Mouse (Mus musculus) spleen, adult 2 months (tissue): ENCODE measurements around the gene Clptm1l. TPM values are rescaled to one million over a fixed set of nuclear protein-coding genes. Genes with fewer than 3 reads are reported as not detected.

Experiments used
- DNase-seq, 2 experiments: peaks; one replicate each; pipeline versions ENCODE4 v3.0.0 to v3.0.0-alpha.2; 2012 to 2021; ENCODE audit warnings: low spot score in 2 of 2, low read depth in 1 of 2
- H3K27ac ChIP-seq: fragments of 200-500 bp; 2 replicates; pipeline ENCODE4 v1.5.1; 2012; ENCODE audit warnings: low read length, inconsistent platforms; ENCODE audit not compliant: insufficient read depth
- H3K27me3 ChIP-seq: fragments of 200-500 bp; 2 replicates; pipeline ENCODE4 v1.6.1; 2012; ENCODE audit warnings: mild to moderate bottlenecking, moderate library complexity, low read length, inconsistent platforms; ENCODE audit not compliant: control insufficient read depth, insufficient read depth
- H3K36me3 ChIP-seq: fragments of 200-500 bp; 2 replicates; pipeline ENCODE4 v1.6.1; 2012; ENCODE audit warnings: mild to moderate bottlenecking, low read length, inconsistent platforms; ENCODE audit not compliant: control insufficient read depth, insufficient read depth
- H3K4me1 ChIP-seq: fragments of 200-500 bp; 2 replicates; pipeline ENCODE4 v1.6.1; 2011; ENCODE audit warnings: inconsistent platforms; ENCODE audit not compliant: control insufficient read depth, insufficient read depth, insufficient read length
- H3K4me3 ChIP-seq: fragments of 200-500 bp; 2 replicates; pipeline ENCODE4 v1.5.1; 2011; ENCODE audit warnings: mild to moderate bottlenecking, inconsistent platforms; ENCODE audit not compliant: insufficient read depth, insufficient read length; ENCODE audit errors: extremely low read depth
- CTCF ChIP-seq: fragments of 200-500 bp; IDR thresholded peaks from 2 replicates; pipeline ENCODE4 v1.5.1; 2011; ENCODE audit warnings: mild to moderate bottlenecking, inconsistent platforms; ENCODE audit not compliant: insufficient read depth, insufficient read length, insufficient replicate concordance; ENCODE audit errors: extremely low read depth
- POLR2A ChIP-seq: fragments of 200-500 bp; IDR thresholded peaks from 2 replicates; pipeline ENCODE4 v1.6.1; 2011; ENCODE audit warnings: low read depth, low read length, inconsistent platforms
- WGBS: fragments of 180-500 bp; shearing (Covaris S2); methylation state at CpG from one replicate; pipeline ENCODE4 v1.1.7; 2018; 5-methylcytosine and 5-hydroxymethylcytosine counted together
- polyA plus RNA-seq: library from polyadenylated mRNA; depleted of rRNA; stranded (reverse); fragments of >200 nt; gene quantifications from 2 replicates; pipeline ENCODE4 v1.2.3, GENCODE M21; 2012; rRNA removed

Clptm1l gene
- polyA plus RNA-seq, 1 experiment, result 107 TPM

- H3K36me3 ChIP-seq, result no peaks in the 10 kb centered on the region
- TF ChIP-seq CTCF, result no peak
- DNase-seq, result no peak
- H3K27ac ChIP-seq, result no peak overlapping the region
- H3K27me3 ChIP-seq, result no peaks in the 10 kb centered on the region
- no peak overlapping the region for H3K4me3 ChIP-seq
- 63% methylated on average over 2 of the region's 2 CpGs for WGBS
- H3K4me1 ChIP-seq, result no peaks in the 10 kb centered on the region
These were observed 55.1 kb downstream of the Clptm1l start for GRCm38 (mm10) chr13:73658953-73659352.

GRCm38 (mm10) chr13:73660163-73660695 is 56.4 kb downstream of the Clptm1l start:
- Histone ChIP-seq H3K27ac (no peak overlapping the region), H3K4me3 (no peak overlapping the region), H3K36me3 (no peaks in the 10 kb centered on the region), H3K4me1 (no peaks in the 10 kb centered on the region), H3K27me3 (no peaks in the 10 kb centered on the region)
- no peak for DNase-seq
- WGBS, result 90% methylated on average over 2 of the region's 2 CpGs
- TF ChIP-seq CTCF, result no peak
- no peak for TF ChIP-seq POLR2A

Other genes starting within 250 kb of the Clptm1l start
- gene Lpcat1, start 136.8 kb upstream of the Clptm1l start, polyA plus RNA-seq, result 64.9 and 81.3 TPM in 2 replicates
- 0.49 and 0.56 TPM in 2 replicates for gene Slc6a3, start 67.3 kb upstream of the Clptm1l start, polyA plus RNA-seq
- gene Tert, start 22.9 kb downstream of the Clptm1l start, polyA plus RNA-seq, result 3.4 and 3.9 TPM in 2 replicates
- 0.42 TPM in 1 of 2 replicates, not detected in the other for gene Slc6a18, start 74.0 kb downstream of the Clptm1l start, polyA plus RNA-seq
- 0.28 and 0.44 TPM in 2 replicates for gene Slc6a19, start 100.9 kb downstream of the Clptm1l start, polyA plus RNA-seq
- gene Slc12a7, start 129.1 kb downstream of the Clptm1l start, polyA plus RNA-seq, result 56.2 and 60.2 TPM in 2 replicates
- gene Nkd2, start 243.6 kb downstream of the Clptm1l start, polyA plus RNA-seq, result 2.2 and 3.7 TPM in 2 replicates